Mouse (Mus musculus) cerebellum, postnatal 10 days (tissue): ENCODE results near the gene Pih1d1.
"Not testable (repeated sequence)": the region's sequence is repeated elsewhere in the genome, so short reads cannot be mapped to it uniquely, and the experiment has no call there.

Experiments used
- DNase-seq, 2 experiments: peaks; one replicate each; pipeline ENCODE4 v3.0.0; 2021; ENCODE audit warnings: mixed read lengths in 2 of 2

Gene Pih1d1

GRCm38 (mm10) chr7:45169495-45169894 is 15.4 kb downstream of the Pih1d1 start:
- DNase-seq = peak; percentile 71 to 79

DNA sequence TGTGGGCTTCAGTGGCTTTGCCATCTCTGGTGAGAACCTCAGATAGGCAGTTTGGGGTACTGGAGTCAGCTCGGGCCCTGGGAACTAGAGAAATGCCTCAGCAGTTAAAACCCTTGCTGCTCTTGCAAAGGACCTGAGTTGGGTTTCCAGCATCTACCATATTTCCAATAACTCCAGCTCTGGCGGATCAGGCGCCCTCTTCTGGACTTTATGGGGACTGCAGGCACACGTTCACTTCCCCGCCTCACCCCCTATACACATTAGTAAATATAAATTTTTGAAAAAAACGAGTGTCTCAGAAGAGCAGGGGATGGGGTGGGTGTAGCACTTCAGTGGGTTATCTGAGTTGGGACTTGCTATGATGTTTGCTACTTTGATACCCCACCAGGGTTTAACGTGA is 18.9 kb downstream of the Pih1d1 start:
- DNase-seq = peak; percentile 55 to 68

GRCm38 (mm10) chr7:45173772-45174171 is 19.7 kb downstream of the Pih1d1 start:
- DNase-seq = not testable (repeated sequence)

GRCm38 (mm10) chr7:45174567-45175280 is 20.6 kb downstream of the Pih1d1 start:
- DNase-seq = no peak

- no peak for DNase-seq
These were observed 21.3 kb downstream of the Pih1d1 start for GRCm38 (mm10) chr7:45175398-45175797.

- no peak for DNase-seq
These were observed 21.8 kb downstream of the Pih1d1 start for GRCm38 (mm10) chr7:45175929-45176328.

DNA sequence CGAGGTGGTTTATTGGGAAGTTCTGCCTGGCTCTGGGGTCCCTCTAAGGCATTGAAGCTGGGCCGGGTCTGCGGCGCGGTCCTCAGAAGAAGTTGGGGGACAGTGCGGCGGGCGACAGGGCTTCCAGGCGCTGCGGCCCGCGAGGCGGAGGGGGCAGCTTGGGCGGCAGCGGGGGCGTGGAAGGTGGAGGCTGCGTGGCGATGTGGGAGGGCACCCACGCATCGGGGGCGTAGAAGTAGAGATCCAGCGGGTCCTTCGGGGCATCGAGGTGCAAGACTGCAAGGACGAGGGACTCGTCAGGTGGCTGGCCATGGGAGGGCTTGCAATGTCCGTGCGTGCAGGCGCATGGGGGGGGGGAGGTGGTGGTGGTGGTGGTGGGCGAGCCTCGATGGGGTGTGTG is 22.3 kb downstream of the Pih1d1 start:
- no peak for DNase-seq

DNA sequence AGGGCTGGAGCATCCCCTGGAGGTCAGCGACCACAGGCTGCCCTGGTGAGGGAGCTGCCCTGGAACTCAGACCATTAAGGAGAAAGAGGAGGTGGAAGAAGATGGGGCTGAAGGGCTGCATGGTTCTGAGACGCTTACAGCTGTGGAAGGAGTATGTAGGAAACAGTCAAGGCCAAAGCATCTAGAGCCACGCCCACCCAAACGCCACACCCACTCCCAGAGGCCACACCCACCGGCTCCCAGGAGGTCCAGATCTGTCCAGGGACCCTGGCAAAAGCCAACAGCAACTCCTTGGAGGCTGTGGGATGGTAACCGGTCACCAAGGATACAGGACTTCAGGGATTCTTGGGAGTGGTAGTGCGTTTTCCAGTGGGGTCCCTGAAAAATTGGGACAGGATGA is 24.4 kb downstream of the Pih1d1 start:
- DNase-seq = no peak

GRCm38 (mm10) chr7:45179469-45179868 is 25.4 kb downstream of the Pih1d1 start, which contains the start of gene Gfy:
Gene Gfy (minus strand): TSS chr7:45179569.
- DNase-seq = no peak

- DNase-seq = no peak
These were observed 26.9 kb downstream of the Pih1d1 start, which contains the start of gene Pth2 for GRCm38 (mm10) chr7:45180896-45181477. Gene Pth2 (plus strand): TSS chr7:45180995.

DNA sequence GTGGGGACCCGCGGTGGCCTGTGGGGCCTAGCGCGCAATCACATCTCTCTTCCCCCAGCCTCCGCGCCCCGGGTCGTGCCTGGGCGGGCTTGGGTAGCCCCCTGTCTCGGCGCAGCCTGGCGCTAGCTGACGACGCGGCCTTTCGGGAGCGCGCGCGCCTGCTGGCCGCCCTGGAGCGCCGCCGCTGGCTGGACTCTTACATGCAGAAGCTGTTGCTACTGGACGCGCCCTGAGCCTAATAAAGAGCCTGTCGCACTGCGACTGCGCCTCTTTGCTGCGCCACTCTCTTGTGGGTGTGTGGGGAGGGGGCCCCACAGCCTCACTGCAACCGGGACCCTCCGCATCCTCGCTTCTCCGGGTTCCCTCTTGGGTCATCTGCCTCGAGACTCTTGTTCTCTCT is 27.4 kb downstream of the Pih1d1 start:
- no peak for DNase-seq

DNA sequence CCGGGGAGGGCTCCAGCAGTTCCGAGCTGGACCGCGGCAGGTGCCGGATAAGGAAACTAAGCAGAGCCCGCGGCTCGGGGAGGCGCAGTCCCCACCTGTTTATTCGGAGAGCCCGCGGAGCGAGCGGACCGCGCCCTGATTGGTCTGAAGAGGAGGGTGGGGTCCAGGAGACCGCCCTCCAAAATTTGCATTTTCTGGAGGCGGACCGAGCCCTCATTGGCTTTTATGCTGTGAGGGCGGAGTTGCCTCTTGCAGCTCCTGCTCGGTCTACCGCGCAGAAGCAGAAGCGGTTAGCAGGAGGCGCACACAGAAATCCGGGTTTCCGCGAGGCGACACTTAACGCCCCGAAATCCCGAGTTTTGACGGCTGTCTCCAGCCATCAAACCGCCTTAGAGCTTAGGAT is 28.1 kb downstream of the Pih1d1 start:
- DNase-seq = peak; percentile 89 to 91

DNA sequence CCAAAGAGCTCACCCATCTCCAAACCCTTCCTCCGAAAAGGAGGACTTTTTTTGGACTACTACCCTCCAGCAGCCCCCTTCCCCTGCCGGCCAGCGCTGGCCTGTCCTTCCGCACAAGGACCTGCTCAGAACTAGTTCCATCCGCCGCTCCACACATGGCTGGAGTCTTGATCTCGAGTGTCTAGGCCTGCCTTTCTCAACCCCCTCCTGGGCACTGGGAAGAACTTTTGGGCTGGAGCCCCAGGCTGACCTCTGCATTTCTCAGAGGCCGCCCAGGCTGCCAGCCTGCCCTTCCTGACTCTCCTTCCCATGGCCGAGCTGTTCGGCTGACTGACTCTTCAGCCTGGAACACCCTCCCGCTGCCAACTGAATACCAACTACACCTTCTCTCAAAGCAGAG is 28.5 kb downstream of the Pih1d1 start:
- DNase-seq = no peak

DNA sequence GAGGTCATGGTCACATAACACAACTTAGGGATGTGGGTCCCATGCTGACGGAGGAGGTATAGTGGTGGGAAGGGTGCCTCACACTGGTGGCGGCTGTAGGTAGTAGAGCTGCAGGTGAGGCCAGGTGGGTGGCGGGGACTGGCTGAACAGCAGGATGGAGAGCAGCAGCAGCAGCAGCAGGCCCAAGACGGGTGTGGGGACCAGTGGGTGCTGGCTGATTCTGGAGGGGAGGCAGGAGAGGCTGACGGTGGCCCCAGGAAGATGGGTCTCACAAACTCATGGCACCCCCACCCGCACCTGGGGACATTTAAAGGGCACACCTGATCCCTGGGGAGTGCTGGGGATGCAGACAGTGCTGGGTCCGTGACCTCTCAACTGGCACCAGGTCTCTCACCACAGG is 29.6 kb downstream of the Pih1d1 start:
- no peak for DNase-seq

GRCm38 (mm10) chr7:45185921-45186320 is 31.8 kb downstream of the Pih1d1 start:
- no peak for DNase-seq

GRCm38 (mm10) chr7:45189600-45189999 is 35.5 kb downstream of the Pih1d1 start:
- no peak for DNase-seq

DNA sequence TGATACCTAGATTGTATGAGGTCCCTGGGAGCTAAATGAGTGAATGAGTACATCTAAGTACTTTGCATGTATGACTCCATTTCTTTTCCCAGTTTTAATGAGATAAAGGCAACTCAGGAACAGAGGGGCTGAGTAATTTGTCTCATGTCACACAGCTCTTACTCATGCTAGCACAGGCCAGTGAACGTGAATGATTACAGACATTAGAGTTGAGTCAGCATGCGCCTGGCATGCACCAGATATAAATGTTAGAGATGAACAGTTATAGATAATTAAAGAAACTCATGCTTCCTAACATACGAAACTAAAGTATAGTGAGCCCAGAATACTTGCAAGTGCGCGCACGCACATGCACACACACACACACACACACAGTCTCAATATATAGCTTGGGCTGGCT is 36.1 kb downstream of the Pih1d1 start:
- DNase-seq = no peak

DNA sequence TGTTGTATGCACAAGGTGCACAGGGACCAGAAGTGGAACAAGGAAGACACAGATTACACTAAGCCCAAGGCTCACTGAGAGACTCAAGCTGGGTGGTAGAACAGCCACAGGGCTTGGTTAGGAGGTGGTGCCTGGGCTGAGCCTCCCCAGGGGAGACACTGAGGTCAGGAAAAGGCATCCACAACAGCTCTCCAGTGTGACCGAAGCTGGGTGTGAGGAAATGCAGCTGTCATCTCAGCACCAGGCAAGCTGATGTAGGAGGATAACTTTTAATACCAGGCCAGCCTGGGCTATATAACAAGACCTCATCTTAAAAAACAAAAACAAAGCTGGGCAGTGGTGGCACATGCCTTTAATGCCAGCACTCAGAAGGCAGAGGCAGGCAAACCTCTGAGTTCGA is 37.1 kb downstream of the Pih1d1 start:
- DNase-seq = no peak

DNA sequence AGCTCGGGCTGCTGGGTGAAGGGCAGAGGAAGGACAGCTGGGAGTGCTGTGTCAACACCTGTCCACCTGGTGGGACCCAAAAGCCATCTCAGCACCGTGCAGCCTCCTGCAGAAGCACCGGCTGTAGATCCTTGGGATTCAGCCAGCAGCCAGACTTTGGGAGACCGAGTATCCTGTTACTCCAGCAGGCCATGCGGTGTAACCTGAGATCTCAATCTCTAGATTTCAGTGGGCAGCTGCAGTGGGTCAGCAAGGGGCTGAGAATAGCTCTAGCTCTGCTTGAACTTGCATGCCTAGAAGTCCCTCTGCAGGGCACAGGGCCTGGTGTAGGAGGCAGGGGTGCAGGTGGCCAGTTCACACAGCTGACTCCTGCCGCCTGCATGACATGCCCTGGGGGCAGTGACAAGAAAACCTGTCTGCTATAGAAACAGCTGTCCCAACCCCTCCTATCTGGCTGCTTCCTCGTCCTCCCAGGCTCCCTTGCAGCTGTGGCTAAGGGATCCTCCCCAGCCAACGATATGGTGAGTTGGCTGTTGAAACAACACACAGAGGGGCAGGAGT is 37.8 kb downstream of the Pih1d1 start:
- peak; percentile 90 to 93 for DNase-seq

DNA sequence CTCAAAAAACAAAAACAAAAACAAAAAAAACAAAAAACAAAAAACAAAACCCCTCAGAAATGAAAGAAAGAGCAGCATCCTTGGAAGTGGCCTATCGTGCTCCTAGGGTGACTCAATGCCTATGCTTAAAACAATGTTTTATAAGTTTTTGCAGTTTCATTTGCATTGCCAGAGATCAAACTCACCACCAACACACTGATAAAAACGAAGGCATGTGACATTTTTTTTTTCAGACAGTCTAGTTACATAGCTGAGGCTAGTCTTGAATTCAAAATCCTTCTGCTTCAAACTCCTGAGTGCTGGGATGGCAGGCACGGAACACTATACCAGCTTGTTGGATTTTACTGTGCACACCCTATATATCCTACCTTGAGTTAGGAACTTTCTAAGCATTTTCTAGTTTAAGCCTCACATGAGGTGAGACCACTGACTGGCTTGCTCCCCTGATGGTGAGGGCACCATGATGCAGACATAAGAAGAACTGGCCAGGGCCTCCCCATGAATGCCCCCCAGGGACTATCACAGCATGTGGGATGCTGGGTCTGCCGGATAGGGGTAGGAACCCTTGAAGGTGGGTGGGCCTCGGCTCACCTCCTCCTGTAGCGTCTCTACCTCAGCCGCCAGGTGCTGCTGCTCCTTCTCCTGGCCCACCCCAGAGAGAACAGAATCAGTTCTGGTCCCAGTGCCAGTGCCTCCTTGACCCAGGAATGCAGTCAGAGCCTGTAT is 38.6 kb downstream of the Pih1d1 start:
- peak in 1 of 2 experiments; percentile 50 for DNase-seq

- DNase-seq = peak; percentile 82 to 87
These were observed 39.3 kb downstream of the Pih1d1 start for GRCm38 (mm10) chr7:45193406-45193805.

GRCm38 (mm10) chr7:45193871-45194785 is 40.0 kb downstream of the Pih1d1 start:
- DNase-seq = peak; percentile 65 to 67
